Mouse (Mus musculus): ENCODE data around the gene Aadacl4. TPM values are rescaled to one million over a fixed set of nuclear protein-coding genes. Genes with fewer than 3 reads are reported as not detected.
"Not testable (repeated sequence)": the region's sequence is repeated elsewhere in the genome, so short reads cannot be mapped to it uniquely, and the experiment has no call there.

Aadacl4 gene
- total RNA-seq (2021), result not detected
- long read RNA-seq, experiment 1, result 0 reads
- long read RNA-seq, experiment 2, result 0 reads

GRCm38 (mm10) chr4:144613407-144613806, at the start of gene Aadacl4:
Aadacl4 (plus strand) TSS chr4:144613707.
- intact Hi-C loops (cut with DNase I; ENCODE audit: low total_unique reads), result no loop called here
- no peak for DNase-seq

- DNase-seq, result no peak
- intact Hi-C loops (cut with DNase I; ENCODE audit: low total_unique reads), result no loop called here
Observed at GRCm38 (mm10) chr4:144565034-144565433, 48.5 kb upstream of the Aadacl4 start, which contains the start of gene Gm13124. Gm13124 (minus strand) TSS chr4:144565134.

- no peak for DNase-seq
- intact Hi-C loops (cut with DNase I; ENCODE audit: low total_unique reads), result no loop called here
Observed at GRCm38 (mm10) chr4:144567752-144568151, 45.8 kb upstream of the Aadacl4 start.

GRCm38 (mm10) chr4:144586207-144586606, 27.3 kb upstream of the Aadacl4 start:
- intact Hi-C loops (cut with DNase I; ENCODE audit: low total_unique reads), result not testable (repeated sequence)

GRCm38 (mm10) chr4:144592790-144593189, 20.7 kb upstream of the Aadacl4 start:
- intact Hi-C loops (cut with DNase I; ENCODE audit: low total_unique reads), result no loop called here

More at GRCm38 (mm10) chr4:144586207-144586606, 27.3 kb upstream of the Aadacl4 start:
- DNase-seq, result not testable (repeated sequence)

GRCm38 (mm10) chr4:144614586-144614985, 1.1 kb downstream of the Aadacl4 start:
- intact Hi-C loops (cut with DNase I; ENCODE audit: low total_unique reads), result no loop called here
- DNase-seq, result no peak

More at GRCm38 (mm10) chr4:144592790-144593189, 20.7 kb upstream of the Aadacl4 start:
- DNase-seq, result no peak

GRCm38 (mm10) chr4:144638263-144638662, 24.8 kb downstream of the Aadacl4 start:
- DNase-seq, result no peak
- intact Hi-C loops (cut with DNase I; ENCODE audit: low total_unique reads), result no loop called here

Other genes with a start within 250 kb of the Aadacl4 start
- not detected for gene Pramef20, start 235.8 kb upstream of the Aadacl4 start, total RNA-seq (2021)
- gene Pramef12, start 205.2 kb upstream of the Aadacl4 start, total RNA-seq (2021), result under 1 TPM in 1 of 2 experiments, not detected in 1; 0.14 TPM
- not detected for gene 1700012P22Rik, start 174.9 kb upstream of the Aadacl4 start, total RNA-seq (2021)
- gene Gm9944, start 160.4 kb upstream of the Aadacl4 start, total RNA-seq (2021), result not detected
- not detected for gene Aadacl3, start 150.0 kb upstream of the Aadacl4 start, total RNA-seq (2021)
- gene 9430007A20Rik, start 93.9 kb upstream of the Aadacl4 start, total RNA-seq (2021), result not detected
- gene Gm13124, start 48.6 kb upstream of the Aadacl4 start, total RNA-seq (2021), result not detected
- gene Gm436, start 72.7 kb downstream of the Aadacl4 start, total RNA-seq (2021), result not detected
- under 1 TPM in 1 of 2 experiments, not detected in 1; 0.31 TPM for gene Gm13178, start 107.7 kb downstream of the Aadacl4 start, total RNA-seq (2021)
- gene Gm438, start 172.9 kb downstream of the Aadacl4 start, total RNA-seq (2021), result not detected